29 mouse cellular contexts compared by ENCODE assay signal in genomic region chr7:79387991-79388390, GRCm38 (mm10). TPM values are rescaled to one million over a fixed set of nuclear protein-coding genes. Genes with fewer than 3 reads are reported as not detected.
DNase-seq lines count a peak whose midpoint lies in the region; ATAC-seq and TF ChIP-seq lines count a peak whose summit lies in the region.
"Had no signal": no experiment of that assay in that cellular context is flagged by ENCODE, and none has a peak within 500 bp of the region (broad histone marks: within the 10 kb centered on the region; RNA-seq: fewer than 3 reads in every experiment).

No protein-coding gene starts in this region.

- 69% methylated on average over 7 of the region's 7 CpGs for WGBS in hindbrain, embryonic 12.5 days
- WGBS in hindbrain, embryonic 13.5 days: 64% methylated on average over 7 of the region's 7 CpGs
- WGBS in limb, embryonic 12.5 days: 38% methylated on average over 7 of the region's 7 CpGs
- WGBS in midbrain, postnatal 0 days: 68% methylated on average over 7 of the region's 7 CpGs

- H3K27me3 ChIP-seq in hindbrain, embryonic 12.5 days: no peaks in the 10 kb centered on the region
- no peaks in the 10 kb centered on the region for H3K27me3 ChIP-seq in hindbrain, embryonic 13.5 days
- H3K27me3 ChIP-seq in E14TG2a.4 (ENCODE audit: insufficient read depth, low read length): no peaks in the 10 kb centered on the region
- H3K27me3 ChIP-seq in limb, embryonic 12.5 days: no peaks in the 10 kb centered on the region
- H3K27me3 ChIP-seq in midbrain, postnatal 0 days (ENCODE audit: insufficient read depth, low read length): no peaks in the 10 kb centered on the region
- H3K27me3 ChIP-seq: embryonic facial prominence, embryonic 15.5 days; forebrain, embryonic 15.5 days; liver, embryonic 15.5 days had no signal

- H3K36me3 ChIP-seq in hindbrain, embryonic 12.5 days: no peaks in the 10 kb centered on the region
- H3K36me3 ChIP-seq in hindbrain, embryonic 13.5 days: no peaks in the 10 kb centered on the region
- H3K36me3 ChIP-seq in E14TG2a.4 (ENCODE audit: insufficient read depth, low read length): peaks cover 14% of the 10 kb centered on the region
- H3K36me3 ChIP-seq in limb, embryonic 12.5 days: no peaks in the 10 kb centered on the region
- no peaks in the 10 kb centered on the region for H3K36me3 ChIP-seq in midbrain, postnatal 0 days (ENCODE audit: insufficient read depth, low read length)
- H3K36me3 ChIP-seq: embryonic facial prominence, embryonic 15.5 days; forebrain, embryonic 15.5 days; liver, embryonic 15.5 days; midbrain, embryonic 10.5 days had no signal

- TF ChIP-seq CTCF in E14TG2a.4 (conservative IDR thresholded peaks at IDR 0.05; ENCODE audit: low read length): no peak
- no peak for TF ChIP-seq CTCF in midbrain, postnatal 0 days (IDR thresholded peaks at IDR 0.05)

- no peak for ATAC-seq in hindbrain, embryonic 12.5 days (ENCODE audit: low FRiP score)
- no peak for ATAC-seq in hindbrain, embryonic 13.5 days (ENCODE audit: low FRiP score)
- ATAC-seq in limb, embryonic 12.5 days (ENCODE audit: insufficient number of reproducible peaks, insufficient read depth, low FRiP score, low TSS enrichment, low read depth): no peak; the same call in 1 of the 2 replicates
- ATAC-seq in midbrain, postnatal 0 days (ENCODE audit: low FRiP score): no peak
- ATAC-seq: activated CD4-positive, CD25-positive, alpha-beta regulatory T cell, adult 4 months; forebrain, embryonic 15.5 days; intestine, embryonic 16.5 days had no signal

- peak; percentile 31 for DNase-seq in Muller cell, postnatal 12 days (ENCODE audit: inconsistent ontology term)
- no peak for DNase-seq in layer of hippocampus, adult 11-12 months (ENCODE audit: low spot score)
- DNase-seq in midbrain, postnatal 0 days (ENCODE audit: low spot score): no peak
- no peak for DNase-seq in embryo, embryonic 10 days (ENCODE audit: low spot score)
- DNase-seq: adrenal gland, adult 2 months; adrenal gland, postnatal 36 days; cerebellum, adult 18-20 months; gastrocnemius, adult 2 months; kidney, adult 8-10 months; kidney, postnatal 10 days; right cerebral cortex, postnatal 14 days; thymus, postnatal 14 days had no signal

- no peak overlapping the region for H3K4me2 ChIP-seq in hindbrain, embryonic 12.5 days (replicated peaks)
- no peak overlapping the region for H3K4me2 ChIP-seq in hindbrain, embryonic 13.5 days
- no peak overlapping the region for H3K4me2 ChIP-seq in limb, embryonic 12.5 days
- H3K4me2 ChIP-seq in midbrain, postnatal 0 days (ENCODE audit: low read depth, low read length, poor library complexity, severe bottlenecking): no peak overlapping the region
- H3K4me2 ChIP-seq: embryonic facial prominence, embryonic 15.5 days; forebrain, embryonic 15.5 days; liver, embryonic 15.5 days; lung, embryonic 14.5 days had no signal

- H3K4me1 ChIP-seq in hindbrain, embryonic 12.5 days: peaks cover 26% of the 10 kb centered on the region
- H3K4me1 ChIP-seq in hindbrain, embryonic 13.5 days (replicated peaks): peaks cover 16% of the 10 kb centered on the region
- peaks cover 68% of the 10 kb centered on the region for H3K4me1 ChIP-seq in E14TG2a.4 (replicated peaks; ENCODE audit: low read depth, low read length)
- H3K4me1 ChIP-seq in limb, embryonic 12.5 days (replicated peaks): peaks cover 18% of the 10 kb centered on the region
- peaks cover 4% of the 10 kb centered on the region; the same call in 1 of the 2 replicates for H3K4me1 ChIP-seq in midbrain, postnatal 0 days (ENCODE audit: insufficient read depth, low read length)

- H3K9ac ChIP-seq in hindbrain, embryonic 12.5 days: no peak overlapping the region
- H3K9ac ChIP-seq in hindbrain, embryonic 13.5 days: no peak overlapping the region
- H3K9ac ChIP-seq in limb, embryonic 12.5 days (replicated peaks): no peak overlapping the region
- H3K9ac ChIP-seq in midbrain, postnatal 0 days (replicated peaks; ENCODE audit: low read length, poor library complexity, severe bottlenecking): no peak overlapping the region
- H3K9ac ChIP-seq: embryonic facial prominence, embryonic 15.5 days; forebrain, embryonic 15.5 days; liver, embryonic 15.5 days; lung, embryonic 14.5 days had no signal

- no peaks in the 10 kb centered on the region for H3K9me3 ChIP-seq in hindbrain, embryonic 12.5 days (replicated peaks)
- H3K9me3 ChIP-seq in hindbrain, embryonic 13.5 days: no peaks in the 10 kb centered on the region
- H3K9me3 ChIP-seq in E14TG2a.4 (ENCODE audit: low read length): no peaks in the 10 kb centered on the region
- no peaks in the 10 kb centered on the region for H3K9me3 ChIP-seq in limb, embryonic 12.5 days
- H3K9me3 ChIP-seq in midbrain, postnatal 0 days (ENCODE audit: low read length): no peaks in the 10 kb centered on the region
- H3K9me3 ChIP-seq: embryonic facial prominence, embryonic 15.5 days; forebrain, embryonic 15.5 days; liver, embryonic 15.5 days; midbrain, embryonic 10.5 days had no signal

- H3K27ac ChIP-seq in hindbrain, embryonic 12.5 days: 0 out of 2 replicates have a peak overlapping the region, but pooled peaks have one; percentile 4
- no peak overlapping the region for H3K27ac ChIP-seq in hindbrain, embryonic 13.5 days
- H3K27ac ChIP-seq in limb, embryonic 12.5 days: peak overlapping the region; percentile 59
- no peak overlapping the region for H3K27ac ChIP-seq in midbrain, postnatal 0 days (ENCODE audit: low read depth, low read length)
- H3K27ac ChIP-seq: embryonic facial prominence, embryonic 15.5 days; gastrocnemius, adult 2 months; liver, embryonic 15.5 days; midbrain, embryonic 10.5 days had no signal

- H3K4me3 ChIP-seq in hindbrain, embryonic 12.5 days: no peak overlapping the region
- no peak overlapping the region for H3K4me3 ChIP-seq in hindbrain, embryonic 13.5 days
- H3K4me3 ChIP-seq in E14TG2a.4 (replicated peaks; ENCODE audit: low read length): peak overlapping the region; percentile 69
- H3K4me3 ChIP-seq in limb, embryonic 12.5 days (replicated peaks): no peak overlapping the region
- no peak overlapping the region for H3K4me3 ChIP-seq in midbrain, postnatal 0 days (ENCODE audit: low read depth, low read length)
- H3K4me3 ChIP-seq: embryonic facial prominence, embryonic 15.5 days; forebrain, embryonic 15.5 days; gastrocnemius, adult 2 months; liver, embryonic 15.5 days; midbrain, embryonic 10.5 days had no signal

RNA-seq across cellular contexts. Expression of gene Rlbp1, which starts 1.1 kb away (rescaled TPM):
- 4.0 and 4.9 TPM in 2 replicates for polyA plus RNA-seq in hindbrain, embryonic 12.5 days (2016; fragmentation: Nextera tagmentation; extraction: Ambion mirVana)
- polyA plus RNA-seq in hindbrain, embryonic 13.5 days (2015; fragmentation: Nextera tagmentation; extraction: Ambion mirVana): 16.2 and 21.9 TPM in 2 replicates
- 0.59 and 0.64 TPM in 2 replicates for polyA plus RNA-seq in limb, embryonic 12.5 days (2016; fragmentation: Nextera tagmentation; extraction: Ambion mirVana)
- total RNA-seq in midbrain, postnatal 0 days (2014; rRNA removed): 7.4 and 8.4 TPM in 2 replicates
- 7.4 and 10.6 TPM in 2 replicates for polyA plus RNA-seq in midbrain, postnatal 0 days (2015; fragmentation: Nextera tagmentation; extraction: Ambion mirVana)
- total RNA-seq: adrenal gland, adult 2 months; adrenal gland, postnatal 36 days; common myeloid progenitor, adult 5-6 weeks; gastrocnemius, adult 2 months; heart, postnatal 25 days; liver, adult 2 months; megakaryocyte progenitor cell, adult 5-6 weeks had no signal
- polyA plus RNA-seq: heart, embryonic 14.5 days; liver, adult 2 months; small intestine, adult 2 months had no signal

RNA-seq across cellular contexts. Expression of gene Fanci, which starts 3.7 kb away (rescaled TPM):
- 10.0 and 11.2 TPM in 2 replicates for polyA plus RNA-seq in hindbrain, embryonic 12.5 days (2016; fragmentation: Nextera tagmentation; extraction: Ambion mirVana)
- polyA plus RNA-seq in hindbrain, embryonic 13.5 days (2015; fragmentation: Nextera tagmentation; extraction: Ambion mirVana): 3.2 and 3.7 TPM in 2 replicates
- 16.1 and 16.6 TPM in 2 replicates for polyA plus RNA-seq in limb, embryonic 12.5 days (2016; fragmentation: Nextera tagmentation; extraction: Ambion mirVana)
- total RNA-seq in midbrain, postnatal 0 days (2014; rRNA removed): 1.2 and 4.4 TPM in 2 replicates
- polyA plus RNA-seq in midbrain, postnatal 0 days (2015; fragmentation: Nextera tagmentation; extraction: Ambion mirVana): 0.66 and 1.1 TPM in 2 replicates

Comparison
In these comparisons a context has a peak if more than half of its experiments do, and no peak if none do; other contexts are left out.
1. H3K27ac ChIP-seq: peak in hindbrain, embryonic 12.5 days (single experiment) and limb, embryonic 12.5 days (single experiment); none in hindbrain, embryonic 13.5 days (single experiment) and midbrain, postnatal 0 days (single experiment).